Mouse (Mus musculus) spleen, adult 2 months (tissue): Measurements from ENCODE around the gene Traf3ip2. TPM values are rescaled to one million over a fixed set of nuclear protein-coding genes. Genes with fewer than 3 reads are reported as not detected.

ENCODE experiments used
- DNase-seq, 2 experiments: peaks; one replicate each; pipeline versions ENCODE4 v3.0.0 to v3.0.0-alpha.2; 2012 to 2021; ENCODE audit warnings: low spot score in 2 of 2, low read depth in 1 of 2
- H3K27ac ChIP-seq: fragments of 200-500 bp; 2 replicates; pipeline ENCODE4 v1.5.1; 2012; ENCODE audit warnings: low read length, inconsistent platforms; ENCODE audit not compliant: insufficient read depth
- H3K27me3 ChIP-seq: fragments of 200-500 bp; 2 replicates; pipeline ENCODE4 v1.6.1; 2012; ENCODE audit warnings: mild to moderate bottlenecking, moderate library complexity, low read length, inconsistent platforms; ENCODE audit not compliant: control insufficient read depth, insufficient read depth
- H3K36me3 ChIP-seq: fragments of 200-500 bp; 2 replicates; pipeline ENCODE4 v1.6.1; 2012; ENCODE audit warnings: mild to moderate bottlenecking, low read length, inconsistent platforms; ENCODE audit not compliant: control insufficient read depth, insufficient read depth
- H3K4me1 ChIP-seq: fragments of 200-500 bp; 2 replicates; pipeline ENCODE4 v1.6.1; 2011; ENCODE audit warnings: inconsistent platforms; ENCODE audit not compliant: control insufficient read depth, insufficient read depth, insufficient read length
- H3K4me3 ChIP-seq: fragments of 200-500 bp; 2 replicates; pipeline ENCODE4 v1.5.1; 2011; ENCODE audit warnings: mild to moderate bottlenecking, inconsistent platforms; ENCODE audit not compliant: insufficient read depth, insufficient read length; ENCODE audit errors: extremely low read depth
- CTCF ChIP-seq: fragments of 200-500 bp; IDR thresholded peaks from 2 replicates; pipeline ENCODE4 v1.5.1; 2011; ENCODE audit warnings: mild to moderate bottlenecking, inconsistent platforms; ENCODE audit not compliant: insufficient read depth, insufficient read length, insufficient replicate concordance; ENCODE audit errors: extremely low read depth
- POLR2A ChIP-seq: fragments of 200-500 bp; IDR thresholded peaks from 2 replicates; pipeline ENCODE4 v1.6.1; 2011; ENCODE audit warnings: low read depth, low read length, inconsistent platforms
- WGBS: fragments of 180-500 bp; shearing (Covaris S2); methylation state at CpG from one replicate; pipeline ENCODE4 v1.1.7; 2018; 5-methylcytosine and 5-hydroxymethylcytosine counted together
- polyA plus RNA-seq: library from polyadenylated mRNA; depleted of rRNA; stranded (reverse); fragments of >200 nt; gene quantifications from 2 replicates; pipeline ENCODE4 v1.2.3, GENCODE M21; 2012

Traf3ip2 gene
- polyA plus RNA-seq, 1 experiment: 23.8 TPM

DNA sequence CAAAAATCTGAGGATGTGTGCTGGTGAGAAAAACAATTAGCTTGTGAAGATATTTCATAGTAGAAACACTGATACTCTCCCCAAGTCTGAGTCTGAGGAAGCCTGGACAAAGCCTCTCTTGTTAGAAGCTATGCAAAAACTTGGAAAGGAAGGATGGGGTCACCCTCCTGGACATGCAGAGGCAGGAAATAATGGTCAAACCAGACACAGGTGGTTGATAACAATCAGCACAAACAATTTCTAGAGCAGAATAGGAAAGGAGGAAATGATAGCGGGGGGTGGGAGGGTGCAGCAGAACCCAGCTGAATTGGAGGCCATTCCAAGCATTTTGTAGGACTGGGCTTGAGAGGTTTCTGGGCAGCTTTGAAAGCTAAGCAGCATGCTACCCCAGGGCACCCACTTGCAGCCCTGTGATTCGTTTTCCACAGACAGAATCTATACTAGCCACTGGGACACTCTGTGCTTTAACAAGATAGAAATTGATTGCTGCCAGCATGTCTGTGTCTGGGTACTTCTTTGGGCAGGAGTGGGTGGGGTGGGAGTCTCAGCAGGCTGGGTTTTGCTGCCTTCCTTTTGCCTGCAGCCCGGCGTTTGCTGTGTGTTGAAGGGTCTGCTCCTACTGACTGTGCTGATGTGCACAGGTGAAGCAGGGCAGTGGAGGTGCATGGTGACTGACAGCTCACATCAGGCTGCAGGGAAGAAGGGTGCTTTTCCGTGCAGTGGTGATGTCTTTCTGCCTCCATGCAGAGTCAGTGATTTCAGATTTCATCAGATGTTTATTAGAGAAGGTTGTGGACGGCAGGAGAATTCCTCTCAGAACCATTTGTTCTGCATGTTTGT, 33.3 kb downstream of the Traf3ip2 start:
- 50% methylated on average over 6 of the region's 6 CpGs for WGBS
- no peak for DNase-seq
- no peak overlapping the region for H3K27ac ChIP-seq
- H3K4me3 ChIP-seq: no peak overlapping the region
- no peaks in the 10 kb centered on the region for H3K4me1 ChIP-seq
- no peak for TF ChIP-seq CTCF
- H3K36me3 ChIP-seq: peaks cover 38% of the 10 kb centered on the region
- no peaks in the 10 kb centered on the region for H3K27me3 ChIP-seq

DNA sequence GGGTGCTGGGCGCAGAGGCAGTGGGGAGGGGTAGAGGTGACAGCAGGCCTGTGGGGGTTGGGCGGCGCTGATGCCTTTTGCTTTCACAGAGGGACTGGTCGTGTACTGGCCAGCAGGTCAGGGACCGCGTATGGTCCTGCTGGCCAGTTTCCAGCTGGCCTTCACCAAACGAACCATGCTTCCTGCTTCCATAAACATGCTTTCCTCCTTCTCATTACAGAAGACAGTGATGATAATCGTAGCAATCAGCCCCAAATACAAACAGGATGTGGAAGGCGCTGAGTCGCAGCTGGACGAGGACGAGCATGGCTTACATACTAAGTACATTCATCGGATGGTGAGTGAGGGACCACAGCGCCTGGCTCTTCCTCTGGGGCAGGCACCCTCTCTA, 33.9 kb downstream of the Traf3ip2 start:
- Histone ChIP-seq H3K27ac (no peak overlapping the region), H3K27me3 (no peaks in the 10 kb centered on the region), H3K36me3 (peaks cover 39% of the 10 kb centered on the region), H3K4me1 (no peaks in the 10 kb centered on the region), H3K4me3 (no peak overlapping the region)
- DNase-seq: no peak
- 73% methylated on average over 14 of the region's 14 CpGs for WGBS
- no peak for TF ChIP-seq CTCF
- no peak for TF ChIP-seq POLR2A

DNA sequence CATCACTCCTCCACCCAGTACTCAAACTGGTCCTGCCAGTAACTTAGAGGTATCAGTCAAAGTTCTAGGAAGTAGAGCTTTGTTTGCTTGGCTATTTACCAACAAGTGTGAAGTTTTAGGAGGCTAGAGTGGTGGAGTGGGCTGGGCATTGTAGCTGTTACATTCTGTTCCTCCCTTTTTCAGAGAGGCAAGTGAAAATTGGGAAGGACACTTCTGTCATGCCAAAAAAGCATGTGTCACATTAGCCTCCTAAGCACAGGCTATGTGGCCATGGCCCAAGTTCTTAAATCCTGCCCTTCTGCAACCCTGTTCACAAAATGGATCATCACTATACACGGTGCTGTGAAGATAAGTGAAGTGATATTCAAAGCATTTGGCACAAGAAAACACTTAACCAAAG, 34.4 kb downstream of the Traf3ip2 start:
- TF ChIP-seq CTCF: no peak
- TF ChIP-seq POLR2A: no peak
- H3K27me3 ChIP-seq: no peaks in the 10 kb centered on the region
- no peak overlapping the region for H3K27ac ChIP-seq
- H3K4me3 ChIP-seq: no peak overlapping the region
- peaks cover 39% of the 10 kb centered on the region for H3K36me3 ChIP-seq
- no peak for DNase-seq
- 72% methylated on average over 1 of the region's 1 CpGs for WGBS
- no peaks in the 10 kb centered on the region for H3K4me1 ChIP-seq

DNA sequence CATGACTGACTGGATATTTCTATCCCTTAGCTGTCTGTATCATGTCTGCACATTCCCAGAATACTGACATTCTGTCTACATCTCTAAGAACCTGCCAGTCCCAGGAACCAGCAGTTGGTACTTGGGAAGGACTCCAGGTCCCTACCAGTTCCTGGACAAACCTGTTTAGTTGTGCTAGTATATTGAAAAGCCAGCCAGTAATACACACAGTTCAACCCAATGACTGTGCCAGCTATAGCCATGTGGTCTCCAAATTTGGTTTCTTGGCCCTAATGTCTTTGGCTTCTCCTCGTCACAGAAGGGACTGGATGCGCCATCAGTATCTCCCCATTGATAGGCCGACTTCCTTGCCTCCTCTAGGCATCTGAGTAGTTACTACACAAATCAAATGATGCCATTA, 35.5 kb downstream of the Traf3ip2 start:
- Histone ChIP-seq H3K4me3 (no peak overlapping the region), H3K27me3 (no peaks in the 10 kb centered on the region), H3K36me3 (peaks cover 33% of the 10 kb centered on the region), H3K27ac (no peak overlapping the region), H3K4me1 (no peaks in the 10 kb centered on the region)
- TF ChIP-seq POLR2A: no peak
- TF ChIP-seq CTCF: no peak
- 95% methylated on average over 3 of the region's 3 CpGs for WGBS
- no peak for DNase-seq

DNA sequence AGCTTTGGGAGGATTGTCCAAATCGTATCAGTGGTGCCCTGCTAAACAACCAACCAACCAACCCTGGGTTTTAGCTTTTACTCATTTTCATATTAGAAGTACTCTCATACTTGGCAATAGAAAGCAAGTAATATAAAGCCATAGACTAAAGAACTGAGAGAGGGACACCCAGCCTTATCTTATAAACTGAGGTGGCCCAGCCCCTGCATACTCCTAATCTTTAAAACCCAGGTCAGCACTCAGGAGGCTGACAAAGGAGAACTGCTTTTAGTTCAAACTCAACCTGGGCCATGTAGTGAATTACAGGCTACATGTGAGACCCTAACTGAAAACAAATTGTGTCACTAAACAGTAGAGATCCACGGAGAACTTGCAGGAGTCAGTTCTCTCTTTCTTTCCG, 36.8 kb downstream of the Traf3ip2 start:
- H3K27me3 ChIP-seq: no peaks in the 10 kb centered on the region
- DNase-seq: no peak
- H3K4me1 ChIP-seq: no peaks in the 10 kb centered on the region
- peaks cover 38% of the 10 kb centered on the region for H3K36me3 ChIP-seq
- TF ChIP-seq POLR2A: no peak
- no peak overlapping the region for H3K4me3 ChIP-seq
- no peak overlapping the region for H3K27ac ChIP-seq
- WGBS: 94% methylated on average over 3 of the region's 3 CpGs

DNA sequence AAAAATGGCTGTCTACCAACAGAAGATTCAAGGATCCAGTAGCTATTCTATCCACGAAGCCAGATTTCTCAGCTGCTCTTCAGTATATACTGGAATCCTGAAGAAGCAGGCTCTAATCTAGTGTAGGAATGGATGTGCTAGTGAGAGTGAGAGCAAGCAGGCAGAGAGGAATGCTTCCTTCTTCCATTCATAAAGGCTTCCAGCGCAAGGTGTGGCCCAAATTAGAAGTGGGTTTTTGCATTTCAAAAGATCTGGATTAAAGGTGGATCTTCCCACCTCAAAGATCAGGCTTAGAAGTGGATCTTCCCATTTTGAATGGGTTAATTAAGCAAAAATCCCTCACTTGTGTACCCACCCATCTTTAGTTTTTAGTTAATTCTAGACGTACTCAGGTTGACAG, 37.6 kb downstream of the Traf3ip2 start:
- WGBS: 93% methylated on average over 3 of the region's 3 CpGs
- TF ChIP-seq POLR2A: no peak
- no peak for DNase-seq

DNA sequence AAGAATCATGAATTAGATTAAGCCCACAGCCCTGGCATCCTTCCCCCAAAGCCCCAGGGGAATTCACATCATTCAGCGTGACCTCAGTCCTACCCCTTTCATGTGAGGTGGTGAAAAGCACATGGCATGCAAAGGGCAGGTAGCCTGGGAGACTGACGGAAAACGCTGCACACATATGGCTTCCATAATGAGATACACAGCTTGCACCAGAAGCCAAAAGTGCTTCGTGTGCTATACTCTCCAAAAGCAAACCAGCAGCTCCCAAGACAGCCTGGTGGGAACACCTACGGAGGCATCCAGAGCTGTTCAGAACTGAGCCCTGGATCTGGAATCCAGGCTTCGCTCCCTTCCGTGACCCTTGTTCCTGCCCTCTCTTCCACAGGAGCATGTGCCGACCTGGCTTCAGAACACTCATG, 41.3 kb downstream of the Traf3ip2 start:
- TF ChIP-seq CTCF (no peak), POLR2A (no peak)
- H3K27me3 ChIP-seq: no peaks in the 10 kb centered on the region
- H3K36me3 ChIP-seq: peaks cover 25% of the 10 kb centered on the region
- no peak for DNase-seq
- H3K4me1 ChIP-seq: no peaks in the 10 kb centered on the region
- 88% methylated on average over 8 of the region's 8 CpGs for WGBS
- no peak overlapping the region for H3K27ac ChIP-seq
- H3K4me3 ChIP-seq: no peak overlapping the region

More for the DNA sequence above, 37.6 kb downstream of the Traf3ip2 start:
- peaks cover 38% of the 10 kb centered on the region for H3K36me3 ChIP-seq
- H3K27ac ChIP-seq: no peak overlapping the region
- H3K4me1 ChIP-seq: no peaks in the 10 kb centered on the region
- H3K27me3 ChIP-seq: no peaks in the 10 kb centered on the region
- H3K4me3 ChIP-seq: no peak overlapping the region
